Mouse (Mus musculus): ENCODE measurements around the gene Zdhhc17.

Gene Zdhhc17

DNA sequence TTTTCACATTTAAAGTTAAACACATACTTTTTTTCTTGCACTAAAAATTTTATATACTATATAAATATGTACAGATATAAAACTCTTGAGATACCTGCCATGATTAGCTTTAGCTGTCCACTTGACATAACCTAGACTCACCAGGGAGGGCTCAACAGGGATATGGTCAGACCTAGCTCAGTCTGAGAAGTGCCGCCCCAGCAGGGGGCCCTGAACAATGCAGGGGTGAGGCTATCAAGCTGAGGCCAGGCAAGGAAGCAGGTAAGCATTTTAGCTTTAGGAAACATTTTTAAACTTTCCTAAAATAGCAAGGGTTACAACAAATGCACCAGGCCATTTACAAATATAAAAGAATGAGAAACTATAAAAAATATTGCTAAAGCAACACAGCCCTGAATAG lies 58.8 kb downstream of the Zdhhc17 start:
- no peak for DNase-seq

DNA sequence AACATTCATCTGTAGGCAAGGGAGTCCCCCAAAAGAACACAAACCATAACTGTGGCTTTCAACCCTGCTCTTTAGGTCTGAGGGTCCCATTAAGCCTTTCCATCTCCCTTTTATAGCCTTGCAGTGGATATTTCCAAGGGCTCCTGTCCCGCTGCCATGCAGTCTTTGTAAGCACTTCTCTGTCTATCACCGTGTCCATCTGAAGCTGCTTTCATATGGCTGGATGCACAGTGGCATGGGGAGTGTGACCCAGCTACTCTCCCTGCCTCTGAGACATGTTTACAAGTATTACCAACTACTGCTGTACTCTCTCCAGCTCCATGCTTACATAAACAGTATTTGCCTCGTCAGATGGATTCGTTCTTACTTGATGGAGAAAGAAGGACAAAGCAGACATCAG lies 62.4 kb downstream of the Zdhhc17 start:
- no peak for DNase-seq

DNA sequence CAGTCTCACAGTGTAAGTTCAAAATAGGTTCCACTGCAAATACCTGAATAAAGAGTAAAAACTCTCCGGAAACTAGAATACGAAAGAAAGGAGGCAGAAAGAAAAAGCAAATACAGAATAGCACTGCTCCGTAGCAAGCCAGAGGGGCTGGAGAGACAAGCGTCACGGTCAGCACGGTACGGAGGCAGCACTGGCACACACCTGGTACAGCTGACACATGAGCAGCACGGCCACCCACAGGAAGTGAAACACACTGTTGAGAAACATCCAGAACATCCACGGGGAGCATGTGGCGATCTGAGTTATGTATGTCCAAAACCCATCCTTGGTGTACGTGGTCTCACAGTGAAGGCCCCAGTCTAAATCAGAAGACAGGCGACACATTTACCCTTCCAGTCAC lies 64.0 kb downstream of the Zdhhc17 start:
- no peak for DNase-seq

DNA sequence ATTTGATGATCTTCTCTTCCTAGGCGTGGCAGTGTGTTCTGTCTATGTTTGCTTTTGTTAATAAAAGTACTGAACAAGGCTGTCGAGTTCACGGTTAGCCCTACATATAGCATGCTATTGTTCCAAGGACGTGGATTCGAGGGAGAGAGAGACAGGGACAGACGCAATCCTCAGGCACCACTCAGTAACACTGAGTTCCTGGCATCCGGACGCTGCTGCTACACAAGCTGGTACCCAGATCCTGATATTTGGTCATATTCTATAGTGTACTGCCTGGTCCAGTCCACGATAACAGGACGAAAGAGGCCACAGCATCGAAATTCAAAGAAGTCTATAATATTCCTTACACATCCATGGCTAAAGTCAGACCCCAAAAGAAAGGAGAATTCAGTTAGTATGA lies 65.8 kb downstream of the Zdhhc17 start:
- no peak for DNase-seq

DNA sequence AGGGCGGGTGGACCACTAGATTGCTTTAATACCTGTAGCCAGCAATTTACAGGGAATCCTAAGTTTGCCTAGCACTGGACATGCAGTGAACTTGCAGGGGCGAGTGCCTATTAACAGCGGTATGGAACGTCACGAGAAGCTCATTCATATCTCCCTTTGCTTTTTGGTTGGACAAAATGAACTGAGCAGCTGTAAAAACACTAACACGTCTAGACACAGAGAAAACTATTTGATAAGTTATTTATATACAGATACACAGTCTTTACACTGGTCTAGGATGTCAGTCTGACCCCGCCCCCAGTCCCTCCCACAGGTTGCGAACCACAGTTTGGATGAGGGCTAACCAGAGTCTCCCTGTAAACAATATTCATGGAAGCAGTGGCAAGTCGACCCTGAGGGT lies 67.1 kb downstream of the Zdhhc17 start:
- no peak for DNase-seq

DNA sequence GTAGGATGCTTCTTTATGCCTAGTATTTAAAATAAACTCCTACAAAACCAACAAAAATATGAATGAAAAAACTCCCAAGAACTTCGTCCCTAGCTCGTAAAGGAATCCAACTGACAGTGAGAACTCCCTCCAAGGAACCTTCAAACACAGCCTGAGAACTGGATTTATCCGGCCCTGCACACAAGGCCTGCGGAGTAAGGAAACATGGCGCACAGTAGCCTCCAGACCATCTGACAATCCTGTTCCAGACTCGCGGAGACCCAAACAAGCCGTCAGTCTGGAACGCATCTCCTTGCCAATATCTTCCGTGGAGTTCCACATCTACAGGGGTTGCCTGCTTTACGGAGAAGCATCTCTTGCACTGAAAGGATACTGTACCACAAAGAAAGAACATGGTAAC lies 68.0 kb downstream of the Zdhhc17 start:
- DNase-seq: no peak

DNA sequence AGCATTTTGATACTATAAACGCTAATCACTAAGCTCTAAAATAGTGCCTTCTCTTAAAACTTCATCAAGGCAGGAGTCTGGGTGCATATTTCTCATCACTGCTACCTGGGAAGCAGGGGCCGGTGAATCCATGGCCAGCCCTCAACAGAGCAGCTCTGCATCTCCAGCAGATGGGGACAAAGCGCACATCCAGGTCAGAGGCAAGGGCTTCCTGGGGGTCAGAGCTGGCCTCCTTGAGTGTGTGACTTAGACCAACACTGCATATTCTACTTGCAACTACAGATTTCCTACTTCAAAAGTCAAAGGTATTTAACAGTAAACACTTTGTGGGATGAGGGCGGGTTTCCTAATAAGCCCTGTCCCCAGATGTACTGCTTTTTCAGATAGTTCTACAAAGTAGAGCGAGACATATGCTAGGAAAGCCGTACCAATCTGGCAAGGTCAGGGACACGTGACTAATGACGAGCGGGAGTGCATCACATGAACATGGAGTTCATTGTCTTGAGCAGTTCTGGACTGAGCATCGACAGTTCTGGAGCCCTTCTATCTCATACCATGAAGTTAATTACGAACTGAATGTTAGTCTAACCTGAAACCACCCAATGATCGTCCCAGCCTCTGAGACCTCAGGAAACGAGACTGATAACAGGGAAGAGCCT lies 69.1 kb downstream of the Zdhhc17 start:
- DNase-seq: no peak

DNA sequence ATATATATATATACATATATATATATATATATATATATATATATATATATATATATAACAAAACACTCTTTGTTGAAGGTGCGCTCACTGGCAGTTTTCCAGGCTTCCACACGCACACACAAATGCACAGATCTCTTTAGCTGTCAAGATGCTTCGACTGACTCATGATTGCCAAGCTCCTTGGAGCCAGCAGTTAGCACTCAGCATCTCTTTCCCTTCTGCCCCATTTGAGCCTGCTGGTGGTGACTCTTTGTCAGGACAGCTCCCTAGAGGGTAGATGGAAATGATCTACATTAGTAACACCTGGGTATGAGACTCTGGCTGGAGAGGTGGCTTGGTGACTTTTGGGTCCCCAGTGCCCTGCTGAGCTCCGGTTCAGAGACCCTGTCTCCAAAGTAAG lies 70.2 kb downstream of the Zdhhc17 start:
- no peak for DNase-seq

DNA sequence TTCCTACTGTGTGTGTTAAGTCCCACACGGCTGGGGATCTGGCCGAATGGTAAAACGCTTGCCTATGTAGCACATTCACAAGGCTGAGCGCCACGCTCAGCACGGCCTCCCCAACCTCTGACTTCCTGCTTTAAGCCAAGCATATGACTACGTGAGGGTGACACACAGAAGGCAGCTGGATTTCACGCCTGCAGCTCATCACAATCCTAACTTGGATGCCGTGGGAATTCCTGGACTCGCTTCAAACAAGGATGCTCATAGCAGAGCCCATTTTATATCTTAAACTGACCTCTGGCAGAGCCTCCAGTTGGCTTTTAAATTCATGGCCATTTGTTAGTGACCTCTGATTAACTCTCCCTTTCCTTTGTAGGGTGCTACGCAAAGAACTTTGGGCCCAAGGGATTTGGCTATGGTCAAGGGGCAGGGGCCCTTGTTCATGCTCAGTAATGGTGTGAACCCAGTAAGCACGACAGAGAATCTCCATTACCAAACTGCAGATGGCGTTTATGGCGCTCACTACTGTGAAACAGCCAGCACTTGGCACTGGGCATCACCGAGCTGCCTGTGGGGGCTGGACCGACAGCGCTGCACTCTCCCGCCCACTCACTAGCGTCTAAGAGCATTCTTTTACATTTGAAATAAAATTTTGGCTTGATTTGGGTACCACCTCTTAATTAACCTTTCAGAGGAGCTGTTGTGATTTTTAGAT lies 70.9 kb downstream of the Zdhhc17 start:
- no peak for DNase-seq

DNA sequence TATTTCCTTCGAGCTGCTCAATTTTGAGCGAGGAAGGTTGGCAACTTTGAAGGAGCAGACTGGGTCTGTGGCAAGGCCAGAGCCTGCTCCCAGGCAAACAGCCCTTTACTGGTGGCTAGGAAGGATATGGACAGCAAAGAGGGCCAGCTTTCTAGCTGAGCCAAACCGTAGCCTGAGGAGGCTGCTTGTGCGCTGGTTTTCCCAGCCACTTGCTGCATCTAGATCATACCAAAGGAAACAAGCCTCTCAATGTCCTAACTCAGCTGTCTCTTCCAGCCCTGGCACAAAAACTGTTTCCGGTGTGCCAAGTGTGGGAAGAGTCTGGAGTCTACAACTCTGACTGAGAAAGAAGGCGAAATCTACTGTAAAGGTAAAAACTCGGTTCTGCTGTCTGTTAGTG lies 71.6 kb downstream of the Zdhhc17 start:
- DNase-seq: no peak

DNA sequence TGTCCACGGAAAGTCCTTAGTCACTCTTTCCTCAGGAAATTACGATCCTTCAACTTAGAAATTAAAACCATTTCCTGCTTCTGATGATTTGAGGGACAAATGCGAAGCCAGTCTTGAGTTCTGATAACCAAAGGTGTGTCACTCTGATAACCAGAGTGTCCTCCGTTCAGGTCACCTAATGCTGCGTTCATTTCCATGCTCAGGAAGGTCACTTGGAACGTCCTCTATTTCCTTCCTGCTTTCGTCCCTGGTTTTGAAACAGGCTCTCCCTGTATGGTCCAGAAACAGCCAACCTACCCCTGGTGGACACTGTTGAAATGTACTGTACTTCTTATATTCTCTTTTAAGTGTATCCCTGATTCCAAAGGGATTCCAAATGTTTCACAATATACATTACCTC lies 74.3 kb downstream of the Zdhhc17 start:
- no peak for DNase-seq

DNA sequence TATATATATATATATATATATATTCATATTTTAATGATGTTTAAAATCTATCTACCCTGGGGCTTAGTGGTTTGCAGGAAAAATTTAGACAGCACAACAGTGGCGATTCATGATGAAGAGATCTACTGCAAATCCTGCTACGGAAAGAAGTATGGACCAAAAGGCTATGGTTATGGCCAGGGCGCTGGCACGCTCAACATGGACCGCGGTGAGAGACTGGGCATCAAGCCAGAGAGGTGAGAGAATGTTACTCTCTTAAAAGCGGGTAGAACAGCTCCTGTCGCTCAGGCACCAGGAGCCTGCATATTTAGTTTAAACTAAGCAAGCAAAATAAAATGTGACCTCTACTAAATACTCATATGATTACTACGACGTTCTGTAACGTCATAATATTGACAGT lies 74.9 kb downstream of the Zdhhc17 start:
- DNase-seq: no peak

DNA sequence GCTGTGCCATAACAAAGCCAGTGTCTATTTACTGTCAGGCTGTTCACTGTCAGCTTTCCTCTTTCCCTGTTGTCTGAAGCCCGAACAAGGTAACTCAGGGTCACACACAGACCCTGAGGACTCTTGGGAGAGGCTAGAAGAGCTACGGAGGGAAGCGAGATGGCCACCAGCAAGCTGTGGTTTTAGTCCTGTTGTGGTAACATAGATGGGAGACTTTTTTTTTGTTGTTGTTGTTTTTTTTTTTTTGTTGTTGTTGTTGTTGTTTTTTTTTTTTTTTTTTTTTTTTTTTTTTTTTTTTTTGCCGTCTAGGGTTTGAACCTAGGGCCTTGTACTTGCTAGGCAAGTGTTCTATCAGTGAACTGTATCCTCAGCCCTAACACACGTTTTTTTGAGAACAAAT lies 76.4 kb downstream of the Zdhhc17 start:
- no peak for DNase-seq

DNA sequence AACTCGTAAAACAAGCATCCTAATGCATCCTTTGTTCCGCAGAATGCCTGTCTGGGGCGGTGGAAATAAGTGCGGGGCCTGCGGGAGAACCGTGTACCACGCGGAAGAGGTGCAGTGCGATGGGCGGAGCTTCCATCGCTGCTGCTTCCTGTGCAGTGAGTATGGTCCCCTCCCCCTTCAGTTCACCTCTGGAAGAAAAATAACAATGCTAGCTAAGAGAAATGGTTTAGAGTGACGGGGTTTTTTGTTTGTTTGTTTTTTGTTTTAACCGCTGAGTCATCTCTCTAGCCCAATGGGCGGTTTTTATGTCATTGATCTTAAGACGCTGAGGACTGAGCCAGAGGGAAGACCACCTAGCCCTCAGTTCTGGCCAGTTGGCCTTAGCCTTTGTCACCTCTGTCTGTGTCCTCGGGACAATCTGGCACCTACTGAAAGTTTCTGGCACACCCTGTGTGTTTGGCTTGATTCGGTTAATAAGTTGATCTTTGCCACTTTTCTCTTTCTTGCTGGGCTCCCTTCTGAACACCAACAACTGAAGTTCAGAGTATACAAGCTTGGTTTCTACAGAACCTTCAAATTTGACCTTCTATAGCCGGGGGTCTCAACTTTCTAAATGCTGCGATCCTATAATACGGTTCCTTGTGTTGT lies 77.9 kb downstream of the Zdhhc17 start:
- peak; percentile 65 for DNase-seq

DNA sequence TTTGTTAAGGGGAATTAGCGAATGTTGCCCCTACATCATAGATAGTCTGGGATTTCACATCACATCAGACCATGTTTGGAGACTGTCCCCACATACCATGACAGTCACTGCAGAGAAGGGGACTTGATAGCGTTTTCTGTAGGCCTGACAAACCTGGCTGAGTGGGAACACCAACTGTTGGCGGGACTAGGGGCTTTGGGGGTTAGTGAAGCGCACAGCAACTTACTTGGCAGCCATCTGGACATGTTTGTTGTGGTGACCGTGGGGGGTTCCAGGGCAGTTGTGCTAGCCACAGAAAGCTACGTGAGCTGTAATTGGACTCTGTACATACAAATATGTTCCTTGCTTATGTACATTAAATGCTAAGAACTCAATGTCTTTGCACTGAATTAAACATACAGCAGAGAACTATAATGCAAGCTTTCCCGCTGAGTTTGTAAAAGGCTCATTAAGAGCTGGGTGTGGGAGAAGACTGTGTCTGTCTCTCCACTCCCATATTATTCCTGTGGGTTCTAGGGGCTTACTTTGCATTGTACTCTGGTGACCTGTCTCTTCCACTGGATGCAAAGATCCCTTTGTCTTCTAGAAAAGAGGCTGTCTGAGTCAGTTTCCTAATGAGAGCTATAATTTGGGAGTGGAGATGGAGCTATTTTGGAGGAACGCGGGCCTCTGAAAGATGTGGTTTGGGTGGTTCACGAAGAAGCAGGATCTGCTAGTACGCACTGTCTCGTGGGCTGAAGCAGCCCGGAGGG lies 78.6 kb downstream of the Zdhhc17 start:
- DNase-seq: peak; percentile 57

DNA sequence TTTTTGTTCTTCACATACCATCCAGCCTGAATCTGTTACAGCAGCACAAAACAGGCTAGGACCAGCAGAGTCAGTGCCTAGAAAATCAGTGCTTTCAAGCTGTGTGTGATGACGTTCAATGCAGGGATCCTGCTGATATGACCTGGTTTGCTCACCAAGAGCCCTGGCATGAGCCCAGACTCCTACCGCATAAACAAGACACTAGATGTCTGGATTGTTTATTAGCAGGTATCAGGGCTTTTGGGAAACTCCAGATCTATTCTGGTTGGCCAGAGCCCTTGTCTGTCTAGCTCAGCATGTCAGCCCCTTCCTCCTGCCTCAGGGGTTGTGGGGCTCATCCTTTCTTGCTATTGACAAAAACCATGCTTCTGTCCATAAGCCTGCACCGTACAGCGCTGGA lies 80.2 kb downstream of the Zdhhc17 start:
- DNase-seq: no peak

DNA sequence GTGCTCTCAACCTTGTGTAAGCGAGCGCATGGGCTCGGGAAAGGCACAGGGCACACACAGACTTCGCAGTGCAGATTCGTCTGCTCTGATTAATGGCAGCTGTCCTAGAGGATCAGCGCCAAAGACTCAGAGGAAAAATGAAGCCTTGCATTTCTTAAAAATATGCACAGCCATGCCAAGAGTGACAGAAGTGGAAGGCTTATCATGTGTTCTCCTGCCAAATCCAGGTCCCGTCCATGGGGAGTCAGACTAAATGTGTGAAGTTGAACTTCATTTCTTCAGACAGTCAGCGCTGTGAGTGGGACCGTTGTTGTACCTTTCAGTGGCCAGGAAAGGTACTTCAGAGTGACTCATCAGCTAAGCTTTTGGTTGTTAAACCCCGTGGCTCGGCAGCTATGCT lies 82.4 kb downstream of the Zdhhc17 start:
- DNase-seq: no peak

DNA sequence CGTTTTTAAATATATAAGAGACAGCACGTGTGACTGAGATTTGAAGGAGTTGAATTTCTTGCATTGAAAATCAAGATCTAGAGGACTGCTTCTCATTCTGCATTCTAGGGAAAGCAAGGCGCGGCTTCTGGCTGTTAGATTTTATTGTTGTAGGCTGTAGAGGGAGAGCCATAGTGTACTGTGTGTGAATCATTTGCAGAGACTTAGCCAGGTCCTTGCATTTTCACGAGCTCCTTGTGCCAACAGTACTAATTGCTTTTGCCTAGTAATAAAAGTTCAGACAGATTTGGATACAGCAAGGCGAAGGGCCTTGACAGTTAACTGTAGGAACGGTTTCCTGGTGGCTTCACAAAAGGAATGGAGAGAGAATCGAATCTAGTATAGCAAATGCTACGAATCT lies 87.3 kb downstream of the Zdhhc17 start:
- no peak for DNase-seq

DNA sequence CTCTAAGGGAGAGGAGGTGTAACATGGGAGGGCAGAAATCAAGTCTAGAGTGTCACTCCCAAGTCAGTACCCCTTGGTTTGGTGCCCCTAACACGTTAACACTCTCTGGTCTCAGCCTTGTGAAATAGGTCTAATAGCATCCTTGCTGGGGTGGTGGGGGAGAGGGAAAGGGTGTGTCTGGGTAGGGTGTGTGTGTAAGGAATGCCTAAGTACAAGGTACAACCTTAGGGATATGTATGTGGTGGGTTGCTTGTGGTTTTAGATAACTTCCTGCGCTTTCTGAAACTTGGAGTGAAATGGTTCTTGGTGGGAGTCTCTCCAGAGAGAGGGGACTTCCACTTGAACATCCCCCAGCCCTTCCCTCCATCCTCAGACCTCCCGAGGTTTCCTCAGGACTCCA lies 88.0 kb downstream of the Zdhhc17 start:
- no peak for DNase-seq

DNA sequence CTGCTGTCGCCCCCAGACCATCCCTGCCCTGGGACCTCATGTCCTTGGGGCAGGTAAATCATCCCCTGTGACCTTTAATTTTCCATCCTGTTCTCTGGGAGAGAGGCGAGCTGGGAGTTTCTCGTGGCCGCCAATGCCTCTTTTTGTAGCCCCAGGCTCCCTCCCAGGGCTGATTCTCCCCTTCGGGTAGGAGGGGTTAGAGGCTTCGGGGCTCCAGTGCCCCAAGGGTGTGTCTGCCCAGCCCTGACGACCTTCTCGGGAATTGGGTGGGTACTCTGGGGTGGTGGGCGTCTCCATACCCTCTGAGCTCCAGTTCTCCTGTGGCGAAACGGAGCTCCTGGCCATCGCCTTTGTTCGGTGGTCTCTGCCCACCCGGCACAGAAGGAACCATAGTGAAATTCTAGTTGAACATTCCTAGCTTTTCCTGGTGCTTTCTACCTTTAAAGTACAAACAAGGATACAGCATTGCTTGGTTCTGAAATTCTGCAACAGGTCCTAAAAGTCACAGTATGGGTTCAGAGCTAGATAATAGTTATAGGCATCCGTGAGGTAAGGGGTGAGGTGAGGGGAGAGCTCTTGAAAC lies 89.5 kb downstream of the Zdhhc17 start:
- DNase-seq: peak; percentile 65

DNA sequence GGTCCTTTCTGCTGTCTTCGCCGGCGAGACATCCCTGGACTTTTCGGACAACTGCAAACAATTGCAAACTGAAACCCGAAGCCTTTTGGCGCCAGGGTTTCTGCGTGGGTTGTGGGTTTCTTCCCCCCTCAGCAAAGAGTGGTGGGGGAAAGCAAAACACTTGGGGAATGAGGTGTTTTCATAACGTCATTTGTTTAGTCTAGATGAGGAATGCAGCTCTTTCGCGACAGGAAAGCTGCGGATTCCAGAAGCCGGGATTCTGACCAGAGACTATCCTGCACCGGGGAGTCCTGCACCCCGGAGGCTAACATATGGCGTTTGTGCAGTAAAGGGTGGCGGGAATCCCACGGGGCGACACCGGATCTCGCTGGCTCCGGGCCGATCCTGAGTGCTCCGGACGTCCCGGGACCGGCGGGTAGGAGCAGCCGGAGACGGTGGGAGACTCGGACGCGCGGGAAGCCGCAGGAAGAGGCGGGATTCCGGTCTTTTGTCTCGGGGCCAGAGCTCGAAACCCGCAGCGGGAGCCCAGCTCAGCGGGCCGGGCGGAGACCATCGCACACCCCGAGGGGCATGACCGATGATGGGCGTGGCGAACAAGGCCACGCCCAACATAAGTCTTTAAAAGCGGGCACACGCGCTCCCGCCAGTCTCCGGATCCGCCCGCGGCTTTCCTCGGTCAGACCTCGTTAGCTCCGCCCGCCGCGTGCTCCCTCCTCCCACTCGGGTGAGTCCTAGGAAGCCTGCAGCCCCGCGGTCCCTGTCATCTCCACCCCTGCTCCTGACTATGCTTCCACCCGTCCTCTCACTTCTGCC lies 90.2 kb downstream of the Zdhhc17 start, which contains the start of gene Csrp2:
TSS of gene Csrp2 (plus strand) at position 259 of the 813 bp plus-strand sequence.
- DNase-seq: peak; percentile 98
